Mouse (Mus musculus) lung, postnatal 36 days (tissue): ENCODE data around the gene Tec.

Experiments
- DNase-seq: peaks from one replicate; pipeline ENCODE4 v3.0.0; 2022; ENCODE audit warnings: mixed read lengths

Tec gene

DNA sequence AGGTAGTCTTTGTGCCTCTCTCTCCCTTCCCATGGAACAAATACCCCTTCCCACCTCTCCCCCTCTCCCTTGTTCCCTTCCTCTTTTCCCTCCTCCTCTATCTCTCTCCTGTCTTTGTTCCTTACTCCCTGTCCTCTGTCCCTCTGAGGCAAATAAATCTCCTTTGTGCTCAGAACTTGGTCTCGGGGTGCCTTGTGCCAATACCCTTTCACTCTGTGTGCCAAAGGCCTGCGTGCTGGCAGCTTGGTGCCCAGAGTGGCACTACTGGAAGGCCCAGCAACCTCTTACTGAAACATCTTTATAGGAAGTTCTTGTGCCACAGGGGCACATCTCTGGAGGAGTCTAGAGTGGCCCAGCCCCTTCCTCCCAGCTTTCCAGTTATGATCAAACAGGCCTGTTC, 91.7 kb downstream of the Tec start:
- no peak for DNase-seq

DNA sequence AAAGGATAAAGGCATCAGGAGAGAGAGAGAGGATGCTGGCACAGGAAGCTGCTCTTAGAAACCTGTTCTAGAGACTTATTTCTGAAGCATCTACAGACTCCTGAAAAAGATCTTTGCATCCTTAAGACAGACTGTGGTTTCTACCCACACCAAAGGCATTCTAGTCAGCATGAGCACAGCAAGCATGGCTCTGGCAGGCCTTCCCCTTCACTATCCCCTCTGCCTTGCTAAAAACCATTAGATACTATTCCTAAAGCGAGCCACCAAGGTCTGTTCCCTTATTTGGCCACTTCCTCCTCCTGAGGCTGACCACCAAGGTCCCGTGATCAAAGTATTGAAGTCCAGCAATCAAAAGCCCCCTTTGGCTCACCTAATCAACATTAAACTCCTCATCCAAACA, 92.2 kb downstream of the Tec start:
- DNase-seq, result no peak

DNA sequence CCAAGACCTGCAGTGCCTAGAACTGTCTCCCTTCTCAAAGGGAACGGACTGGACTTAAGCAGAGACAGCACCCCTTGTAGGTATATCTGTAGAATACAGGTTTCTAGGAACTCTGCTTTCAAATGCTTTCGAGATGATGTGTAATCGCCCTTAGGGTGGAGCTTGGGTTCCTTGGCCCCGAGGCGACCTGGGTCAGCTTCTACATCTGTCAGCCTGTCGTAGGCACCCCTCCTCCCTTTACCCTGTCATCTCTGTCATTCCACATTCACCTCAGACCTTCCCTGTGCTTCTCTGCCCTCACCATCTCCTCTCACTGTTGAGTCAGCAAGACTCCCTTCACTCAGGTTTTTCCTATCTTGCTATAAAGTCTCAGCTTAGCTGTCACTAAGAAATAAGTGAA, 98.4 kb downstream of the Tec start:
- no peak for DNase-seq

DNA sequence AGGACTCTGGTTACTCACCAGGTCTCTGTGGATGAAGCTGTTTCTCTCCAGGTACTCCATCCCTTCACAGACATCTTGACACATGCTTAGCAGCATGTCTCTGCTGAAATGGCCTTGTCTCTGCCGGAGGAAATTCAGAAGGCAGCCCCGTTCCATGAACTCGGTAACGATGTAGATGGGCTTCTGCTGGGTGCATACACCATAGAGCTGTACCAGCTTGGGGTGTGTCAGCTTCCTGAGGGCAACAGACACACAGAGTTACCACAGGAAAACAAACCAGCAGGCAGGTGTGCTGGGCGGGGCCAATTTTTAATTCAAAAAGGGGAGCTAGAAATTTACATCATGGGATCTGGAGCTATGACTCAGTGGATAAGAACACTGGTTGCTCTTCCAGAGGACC, 104.7 kb downstream of the Tec start:
- no peak for DNase-seq

DNA sequence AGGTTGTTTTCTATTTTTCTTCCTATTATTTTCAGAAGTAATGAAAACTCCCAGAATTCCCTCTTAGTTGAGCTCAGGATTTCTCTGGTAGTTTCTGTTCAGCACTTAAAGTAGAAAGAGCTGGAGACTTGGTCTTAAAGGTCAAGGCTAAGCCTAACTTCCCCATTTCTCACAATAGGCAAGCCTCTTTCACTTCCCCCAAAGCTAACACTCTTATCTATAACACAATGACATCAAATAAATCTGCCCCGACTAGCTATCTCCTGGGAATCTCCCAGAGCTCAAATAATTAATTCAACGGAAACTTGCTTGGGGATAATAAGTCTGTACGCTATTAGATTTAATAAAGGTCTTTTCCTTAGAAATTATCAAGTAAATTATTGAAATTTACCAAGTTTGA, 105.3 kb downstream of the Tec start:
- no peak for DNase-seq

DNA sequence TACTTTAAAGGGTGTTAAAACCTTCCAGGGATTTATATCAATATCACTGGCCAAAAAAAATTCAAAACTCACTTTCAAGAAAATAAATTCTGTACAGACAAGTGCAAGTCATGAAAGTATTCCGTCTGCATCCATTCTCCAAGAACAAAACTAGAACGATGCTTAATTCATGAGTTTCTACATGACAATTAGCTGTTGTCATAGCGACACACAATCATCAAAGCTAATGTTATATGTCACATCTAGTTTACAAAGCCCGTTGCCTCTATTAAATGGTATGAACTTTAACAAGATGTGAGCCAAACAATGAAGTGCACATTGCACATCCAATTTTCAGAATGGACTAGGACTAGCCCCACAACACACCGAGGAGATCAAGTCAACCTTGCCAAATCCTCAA, 106.5 kb downstream of the Tec start:
- DNase-seq, result no peak

DNA sequence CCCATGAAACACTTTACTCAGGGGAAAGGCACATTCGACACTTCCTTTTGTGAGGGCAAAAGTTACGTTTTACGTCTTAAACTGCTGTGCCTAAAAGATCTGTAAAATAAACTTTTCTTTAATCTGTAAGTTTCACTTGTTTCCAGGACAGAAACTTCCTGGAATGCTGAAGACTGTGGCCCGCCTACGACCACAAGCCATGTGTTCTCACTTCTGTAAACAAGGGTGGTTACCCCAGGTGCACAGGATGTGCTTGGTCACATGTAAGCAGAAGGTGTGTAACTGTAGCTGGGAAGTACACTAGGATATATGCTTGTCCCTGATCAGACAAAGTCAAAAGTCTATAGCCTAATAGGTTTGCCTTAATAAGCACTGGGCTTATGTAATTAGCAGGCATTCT, 107.0 kb downstream of the Tec start:
- DNase-seq, result peak; percentile 21

DNA sequence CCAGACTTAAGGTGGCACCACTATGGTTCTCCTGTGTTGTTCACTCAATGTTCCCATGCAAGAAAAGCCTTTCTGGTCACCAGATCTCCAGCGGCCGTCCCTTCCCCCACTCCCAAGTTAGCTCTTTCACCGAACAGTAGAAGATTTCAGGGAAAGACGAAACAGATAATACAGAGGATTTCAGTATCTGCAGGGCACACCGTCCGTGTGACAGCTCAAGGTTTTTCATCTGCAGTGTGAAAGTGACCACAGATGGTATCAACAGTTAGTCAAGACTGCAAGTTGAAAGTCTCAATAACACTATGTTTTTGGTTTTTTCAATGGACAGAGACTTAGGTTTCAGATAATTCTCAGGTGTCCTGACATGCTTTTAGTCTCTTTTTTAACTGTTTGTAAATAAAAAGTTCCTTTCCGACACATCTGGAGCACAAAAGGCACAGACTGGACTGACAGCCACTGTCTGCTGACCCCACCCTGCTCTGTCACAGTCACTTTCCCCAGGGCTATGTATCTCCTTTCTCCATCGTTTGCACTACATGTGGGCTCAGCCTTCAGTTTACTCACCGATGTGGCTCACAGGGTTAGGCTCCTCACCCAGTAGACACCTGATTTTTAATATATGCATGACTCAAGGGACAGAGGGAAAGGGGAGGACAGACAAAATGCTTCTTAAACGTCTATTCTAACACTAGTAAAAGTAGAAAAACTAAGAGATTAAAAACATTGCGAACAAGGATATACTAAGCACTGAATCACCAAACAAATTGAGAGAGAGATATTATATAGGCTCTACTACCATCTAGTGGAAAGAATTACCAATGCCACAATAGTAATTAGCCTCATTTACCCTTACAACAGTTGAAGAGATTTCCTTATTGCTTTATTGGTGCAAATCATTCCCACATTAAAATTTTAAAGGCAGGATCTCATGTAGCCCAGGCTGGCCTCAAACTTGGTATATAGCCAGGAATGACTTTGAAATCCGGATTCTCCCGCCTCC, 109.1 kb downstream of the Tec start:
- no peak for DNase-seq

DNA sequence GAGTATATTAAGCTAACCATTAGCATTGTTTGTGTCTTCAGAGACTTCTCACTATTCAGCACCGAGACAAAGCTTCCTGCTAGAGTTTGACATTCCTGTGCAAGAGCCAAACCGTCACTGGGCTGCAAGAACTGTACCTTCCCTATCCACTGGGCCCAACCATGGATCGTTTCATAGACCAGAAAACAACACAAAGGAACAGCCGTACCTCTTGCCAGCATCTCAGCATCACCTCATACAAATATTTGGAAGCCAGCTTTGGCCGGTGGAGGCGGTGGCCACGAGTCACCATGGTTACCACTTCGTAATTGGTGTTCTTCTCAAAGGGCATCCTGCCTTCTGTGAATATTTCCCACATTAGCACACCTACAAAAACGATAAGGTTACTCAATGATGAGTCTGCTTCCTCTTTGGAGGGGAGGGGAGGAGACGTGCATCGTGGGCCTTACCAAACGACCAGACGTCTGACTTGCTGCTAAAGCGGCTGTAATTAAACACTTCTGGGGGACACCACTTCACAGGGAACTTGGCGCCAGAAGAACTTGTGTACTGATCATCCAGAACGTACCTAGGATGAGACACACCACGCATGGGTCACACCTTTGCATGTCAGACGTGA, 111.0 kb downstream of the Tec start:
- DNase-seq, result no peak

DNA sequence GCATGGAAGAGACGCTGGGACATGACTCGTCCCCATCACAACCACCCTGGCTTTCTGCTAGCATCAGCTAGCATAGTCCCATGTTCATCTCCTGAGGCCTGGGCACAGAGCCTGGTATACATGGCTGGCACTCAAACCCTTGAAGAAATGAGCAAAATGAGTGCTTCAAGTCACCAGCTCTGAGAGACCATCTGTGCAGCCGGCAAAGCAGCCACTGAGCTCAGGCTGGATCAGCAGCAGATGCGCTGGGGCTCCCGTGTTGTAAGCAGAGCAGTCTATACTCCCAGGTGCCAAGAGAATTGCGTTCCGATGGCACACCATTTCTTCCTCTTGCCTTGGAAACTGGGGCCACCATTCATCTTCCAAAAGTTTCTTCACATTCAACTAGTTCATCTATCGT, 112.3 kb downstream of the Tec start:
- DNase-seq, result no peak

DNA sequence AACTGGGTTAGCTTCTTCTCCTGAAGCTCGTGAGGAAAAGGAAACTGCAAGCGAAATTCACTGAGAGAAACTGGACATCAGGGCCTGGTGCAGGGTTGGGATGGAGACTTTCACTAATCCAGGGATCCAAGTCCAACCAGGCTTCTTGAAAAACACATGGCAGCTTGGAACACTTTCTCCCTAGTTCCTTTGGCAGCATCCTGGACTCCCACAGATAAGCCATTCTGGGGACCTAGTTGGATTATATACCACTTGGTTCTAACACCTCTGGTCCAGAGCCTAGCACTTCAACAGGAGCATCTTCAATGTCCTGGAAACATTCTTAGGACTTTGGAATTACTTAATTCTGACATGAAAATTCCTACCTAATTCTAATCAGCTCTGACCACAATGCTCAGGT, 113.2 kb downstream of the Tec start:
- no peak for DNase-seq

DNA sequence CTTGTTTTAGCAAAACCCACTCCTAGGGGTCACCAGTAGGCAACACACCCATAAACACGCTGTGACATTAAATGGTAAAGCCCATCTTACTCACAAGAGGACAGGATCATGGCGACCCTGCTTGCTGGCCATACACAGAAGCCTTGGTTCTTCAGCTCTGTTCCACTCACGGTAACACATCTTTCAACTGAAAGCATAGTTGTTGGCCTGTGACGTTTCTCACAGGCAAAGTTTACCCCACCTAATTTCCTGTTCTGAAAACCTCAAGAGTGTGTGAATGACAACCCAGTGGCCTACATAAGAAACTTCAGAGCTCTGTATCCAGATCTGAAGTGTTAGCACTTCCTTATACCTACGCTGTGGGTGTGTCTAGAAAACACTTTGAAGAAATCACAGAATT, 115.7 kb downstream of the Tec start, which contains the start of gene Txk:
Txk (minus strand) TSS at position 193 of the 400 bp plus-strand sequence.
- no peak for DNase-seq

DNA sequence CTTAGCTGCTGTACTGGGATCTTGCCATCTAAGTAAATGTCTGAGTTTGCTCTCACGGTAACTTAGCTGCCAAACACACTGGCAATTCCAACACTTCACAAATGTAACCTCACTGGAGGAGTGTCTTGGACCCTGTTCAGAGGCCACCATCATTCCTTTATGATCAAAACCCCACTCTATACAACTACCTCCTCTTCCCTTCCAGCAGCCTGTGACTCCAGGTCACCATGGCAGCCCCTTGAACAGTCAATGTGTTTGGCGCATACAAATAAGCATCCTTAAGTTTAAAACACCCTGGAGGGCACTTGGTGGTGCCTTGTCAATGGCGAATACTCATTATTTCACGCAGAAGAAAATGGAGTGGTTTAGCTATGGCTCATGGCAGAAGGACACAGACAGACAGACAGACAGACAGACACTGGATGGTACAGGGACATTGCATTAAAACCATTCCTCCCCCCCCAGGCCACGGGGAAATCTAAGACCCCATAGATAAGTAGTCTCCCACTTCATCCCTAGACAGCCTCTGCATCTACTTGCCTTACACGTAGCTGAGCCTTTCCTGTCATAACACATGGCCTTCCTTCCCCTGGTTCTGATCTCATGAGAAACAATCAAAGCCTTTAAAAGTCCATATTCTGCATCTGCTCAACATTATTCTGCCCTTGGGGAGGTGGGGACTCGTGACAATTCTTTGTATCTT, 117.1 kb downstream of the Tec start:
- DNase-seq, result no peak

DNA sequence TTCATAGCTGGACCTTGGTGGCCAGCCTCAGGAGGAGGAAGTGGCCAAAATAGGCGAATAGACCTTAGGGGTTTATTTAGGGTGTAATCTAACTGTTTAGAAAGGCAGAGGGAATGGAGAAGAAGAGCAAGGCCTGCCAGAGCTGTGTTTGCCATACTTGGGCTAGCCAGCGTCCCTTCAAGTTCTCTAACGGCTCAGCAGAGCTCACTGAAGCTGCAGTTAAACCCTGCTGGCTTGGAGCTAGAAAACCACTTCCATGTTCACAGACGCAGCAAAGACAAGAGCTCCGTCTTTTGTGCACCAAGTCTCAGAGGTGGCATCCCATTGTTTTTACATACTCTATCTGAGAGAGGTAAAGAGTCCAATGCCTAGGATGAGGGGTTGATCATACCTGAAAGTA, 118.1 kb downstream of the Tec start:
- no peak for DNase-seq

DNA sequence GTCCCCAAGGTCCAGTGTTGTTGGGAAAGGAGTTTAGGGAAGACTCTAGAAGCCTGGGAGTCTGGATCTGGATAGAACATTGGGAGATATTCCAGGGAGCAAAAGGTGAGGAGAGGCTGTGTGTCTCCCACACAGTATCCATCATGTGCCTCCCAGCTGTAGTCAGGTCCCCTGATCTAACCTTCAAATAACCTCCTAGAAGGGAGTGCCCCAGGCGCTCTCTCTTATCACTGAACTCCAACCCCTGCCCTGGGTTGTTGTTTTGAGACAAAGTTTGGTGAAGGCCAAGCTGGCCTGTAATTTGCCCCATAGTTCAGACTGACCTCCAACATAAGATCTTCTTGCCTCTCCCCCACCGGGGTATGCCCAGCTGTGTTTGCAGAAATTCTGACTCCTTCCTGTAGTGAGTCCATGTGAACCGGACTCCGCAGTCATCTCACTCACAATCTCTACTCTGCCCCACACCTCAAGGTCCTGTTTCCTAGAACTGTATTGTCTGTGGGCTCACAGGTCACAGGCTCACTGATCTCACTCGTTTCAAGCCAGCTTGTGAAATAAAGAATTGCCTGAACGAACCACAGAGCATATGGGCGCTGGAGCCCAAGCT, 119.5 kb downstream of the Tec start:
- DNase-seq, result no peak

DNA sequence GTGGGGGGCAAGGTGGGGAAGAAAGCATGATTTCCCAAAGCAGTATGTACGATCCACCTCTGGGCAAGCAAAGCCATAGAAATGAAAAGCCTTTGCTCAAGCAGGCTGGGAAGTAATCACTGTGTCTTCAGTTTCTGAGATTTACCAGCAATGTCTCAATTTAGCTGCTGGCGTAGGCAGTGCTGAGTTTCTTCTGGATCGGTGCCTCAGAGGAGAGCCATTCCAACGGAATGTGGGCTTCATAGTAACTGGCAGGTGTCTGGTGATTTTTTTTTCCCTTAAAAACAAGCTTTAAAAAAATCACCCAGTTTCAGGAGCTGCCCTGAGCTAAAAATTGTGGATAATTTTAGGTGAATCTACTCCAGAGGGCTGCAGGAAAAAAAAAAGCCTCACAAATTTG, 120.9 kb downstream of the Tec start:
- DNase-seq, result no peak

DNA sequence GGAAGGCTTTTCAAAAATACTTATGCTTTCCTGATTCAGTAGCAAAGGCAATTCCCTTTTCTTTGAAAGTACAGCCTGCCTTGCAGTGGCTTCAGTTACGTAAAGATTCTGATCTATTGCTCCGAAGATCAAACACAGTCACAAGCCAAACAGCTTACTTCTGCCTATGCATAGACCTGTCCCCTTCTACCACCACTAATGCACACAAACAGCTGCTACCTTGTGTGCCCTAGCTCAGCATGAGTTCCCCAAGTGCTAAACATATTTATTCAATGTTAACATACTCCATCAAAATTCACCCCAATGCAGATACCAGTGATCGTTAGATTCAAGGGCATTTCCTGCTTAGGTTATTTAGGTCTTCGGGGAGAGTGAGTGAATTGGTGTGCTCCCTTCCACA, 121.8 kb downstream of the Tec start:
- DNase-seq, result no peak

DNA sequence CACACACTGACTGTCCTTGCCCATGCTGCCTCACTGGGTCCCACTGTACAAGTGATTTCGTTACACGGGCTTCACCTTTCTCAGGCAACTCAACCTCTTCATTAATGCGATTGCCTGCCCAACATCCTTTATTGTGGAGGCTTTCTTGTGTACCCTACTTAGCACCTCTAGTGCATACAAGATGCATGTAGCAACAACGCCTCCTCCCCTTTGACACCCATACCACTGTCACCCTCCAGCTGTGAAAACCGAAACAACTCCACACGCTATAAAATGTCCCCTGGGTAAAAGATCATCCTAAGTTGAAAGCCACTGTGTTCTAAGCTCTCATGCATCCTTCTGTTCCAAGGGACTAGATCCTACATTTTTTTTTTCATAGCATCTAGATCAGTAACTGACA, 125.2 kb downstream of the Tec start:
- no peak for DNase-seq

DNA sequence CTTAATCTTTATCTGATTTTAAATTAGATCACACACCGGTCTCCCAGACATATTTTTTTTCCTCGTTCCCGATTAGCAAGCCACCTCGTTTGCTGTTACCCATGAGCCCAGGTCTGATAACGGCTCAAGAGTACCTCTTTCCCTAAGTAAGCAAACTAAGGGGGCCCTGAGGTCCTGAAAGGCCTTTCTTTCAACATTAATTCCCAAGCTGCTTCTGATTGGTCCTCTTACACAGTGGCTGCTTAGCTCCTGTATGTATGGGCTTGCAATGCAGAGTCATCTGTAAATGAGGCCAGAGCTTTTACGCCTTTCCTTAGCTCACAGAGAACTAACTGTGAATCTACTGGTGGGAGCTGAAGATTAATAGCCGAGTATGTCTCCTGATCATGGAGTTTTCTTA, 131.4 kb downstream of the Tec start:
- no peak for DNase-seq

DNA sequence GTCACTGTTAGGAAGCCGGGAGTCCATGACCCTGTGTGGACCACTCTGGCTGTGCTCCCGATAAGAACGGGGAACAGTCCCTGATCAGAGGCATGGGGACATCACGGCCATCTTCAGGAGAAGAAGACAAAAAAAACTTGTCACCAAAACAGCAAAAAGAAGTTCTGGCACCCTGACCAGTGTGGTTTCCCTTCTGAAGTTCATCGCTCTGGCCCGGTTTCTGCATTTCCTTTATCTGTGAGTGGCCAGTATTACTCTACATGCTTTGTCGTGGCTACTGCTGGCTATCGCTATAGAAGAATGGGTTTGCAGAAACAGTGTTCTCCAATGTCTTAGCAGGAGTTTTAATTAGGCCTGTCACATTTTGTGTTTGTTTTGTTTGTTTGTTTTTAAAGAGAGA, 131.8 kb downstream of the Tec start:
- no peak for DNase-seq

DNA sequence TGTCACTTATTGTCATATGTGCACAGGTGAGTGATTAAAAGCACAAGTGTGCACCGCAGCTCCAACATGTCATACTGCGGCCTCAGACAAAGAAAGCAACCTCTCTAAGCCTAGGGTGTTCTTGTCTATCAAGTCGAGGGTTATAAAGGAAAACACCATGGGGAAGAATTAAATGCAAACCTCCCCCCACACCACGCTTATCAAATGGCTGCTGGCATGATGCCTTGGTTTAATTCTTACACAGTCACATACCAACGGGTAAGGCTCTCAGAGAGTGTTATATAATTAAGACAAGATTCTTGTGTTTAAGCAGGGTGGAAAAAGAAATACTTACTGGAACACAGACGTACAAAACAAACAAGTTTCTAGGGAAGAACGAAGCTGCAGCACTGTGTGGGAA, 132.5 kb downstream of the Tec start:
- peak; percentile 34 for DNase-seq

DNA sequence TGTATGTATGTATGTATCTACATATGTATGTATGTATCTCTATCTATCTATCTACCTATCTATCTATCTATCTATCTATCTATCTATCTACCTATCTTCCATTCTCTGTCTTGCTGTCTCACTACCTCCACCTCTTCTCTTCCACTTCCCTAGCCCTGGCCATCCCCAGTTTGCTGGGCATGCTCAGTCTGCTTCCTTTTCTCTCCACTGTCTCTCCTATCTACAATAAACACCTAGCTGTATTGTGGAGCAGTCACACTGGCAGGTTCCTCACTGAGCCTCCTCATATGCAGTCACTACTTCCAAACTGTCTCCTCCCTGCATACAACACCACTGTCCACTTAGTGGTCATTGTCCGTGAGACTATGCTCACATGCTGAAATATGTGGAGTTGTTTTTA, 135.4 kb downstream of the Tec start:
- no peak for DNase-seq

DNA sequence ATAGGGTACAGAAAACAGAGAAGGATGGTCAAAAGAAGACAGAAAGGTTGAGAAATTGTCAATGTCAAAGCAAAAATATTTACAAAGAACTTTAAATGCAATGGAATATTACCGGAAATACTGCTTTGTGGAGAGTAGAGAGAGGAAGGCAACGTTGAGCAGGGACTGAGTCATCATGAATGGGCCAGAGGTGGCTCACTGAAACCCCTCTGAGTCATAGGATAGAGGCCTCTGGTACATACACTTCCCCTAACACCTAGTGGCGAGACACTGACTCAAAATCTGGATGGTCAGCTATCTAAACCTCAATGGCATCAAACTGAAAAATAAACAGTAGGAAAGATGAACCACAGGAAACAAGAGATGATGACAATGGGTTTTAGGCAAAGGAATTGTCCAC, 142.9 kb downstream of the Tec start:
- no peak for DNase-seq
